In the genomic region with DNA sequence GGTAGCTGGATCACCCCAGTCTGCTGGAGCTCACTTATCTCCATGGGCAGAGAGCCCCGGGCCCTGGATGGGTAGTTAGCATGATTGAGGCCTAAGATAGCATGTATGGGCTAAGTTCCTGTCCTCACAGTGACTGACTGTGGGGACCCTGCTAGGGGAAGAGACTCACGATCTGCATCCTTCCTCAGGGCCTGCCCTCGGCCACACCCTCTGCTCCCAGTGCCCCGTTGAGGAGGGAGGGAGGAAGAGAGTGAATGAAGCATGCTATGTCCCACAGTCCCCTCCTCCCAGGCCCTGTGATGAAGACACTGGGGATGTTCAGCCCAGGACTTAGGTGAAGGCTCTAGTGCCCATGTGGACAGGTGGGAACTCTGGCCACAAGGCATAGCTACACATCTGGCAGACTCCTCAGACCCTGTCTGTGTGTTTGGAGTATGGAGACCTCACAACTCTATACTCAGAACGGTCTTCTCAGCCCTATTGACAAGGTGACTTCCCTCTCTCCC, we compare ENCODE assay signal across 9 mouse cellular contexts. TPM values are rescaled to one million over a fixed set of nuclear protein-coding genes. Genes with fewer than 3 reads are reported as not detected.
DNase-seq lines count a peak whose midpoint lies in the region; ATAC-seq and TF ChIP-seq lines count a peak whose summit lies in the region.
"Had no signal": no experiment of that assay in that cellular context is flagged by ENCODE, and none has a peak within 500 bp of the region (broad histone marks: within the 10 kb centered on the region; RNA-seq: fewer than 3 reads in every experiment).

No protein-coding gene starts in this region.

- H3K9ac ChIP-seq in hindbrain, embryonic 14.5 days, result no peak overlapping the region
- H3K9ac ChIP-seq in stomach, postnatal 0 days (ENCODE audit: low read length), result peak overlapping the region; percentile 77

- DNase-seq in hindbrain, embryonic 10.5 days (ENCODE audit: low spot score), result peak; percentile 2
- no peak for DNase-seq in hindbrain, embryonic 14.5 days (ENCODE audit: low spot score)
- DNase-seq in urinary bladder, adult 2 months (ENCODE audit: low spot score), result peak; percentile 18
- DNase-seq in urinary bladder, postnatal 10 days (ENCODE audit: low spot score), result no peak
- peak; percentile 19 for DNase-seq in limb, embryonic 10.5 days (ENCODE audit: low spot score)
- peak; percentile 11 for DNase-seq in stomach, postnatal 0 days (ENCODE audit: low spot score)
- DNase-seq in gastrocnemius, postnatal 10 days, result no peak
- DNase-seq in c-Kit-positive CD71-positive TER-119-positive erythroid progenitor cells, embryonic 14.5 days (ENCODE audit: low spot score), result no peak

- H3K4me2 ChIP-seq in hindbrain, embryonic 14.5 days (replicated peaks), result no peak overlapping the region; the same call in 1 of the 2 replicates
- H3K4me2 ChIP-seq in stomach, postnatal 0 days (replicated peaks; ENCODE audit: low read depth), result peak overlapping the region; percentile 68

- no peak for TF ChIP-seq CTCF in stomach, postnatal 0 days (IDR thresholded peaks at IDR 0.05; ENCODE audit: low read depth)

- no peak overlapping the region for H3K4me3 ChIP-seq in hindbrain, embryonic 10.5 days
- no peak overlapping the region for H3K4me3 ChIP-seq in hindbrain, embryonic 14.5 days (replicated peaks; ENCODE audit: low read length)
- no peak overlapping the region for H3K4me3 ChIP-seq in limb, embryonic 10.5 days
- H3K4me3 ChIP-seq in stomach, postnatal 0 days (ENCODE audit: low read depth, low read length), result peak overlapping the region; percentile 53

- H3K27ac ChIP-seq in hindbrain, embryonic 10.5 days, result no peak overlapping the region
- H3K27ac ChIP-seq in hindbrain, embryonic 14.5 days, result no peak overlapping the region
- no peak overlapping the region for H3K27ac ChIP-seq in limb, embryonic 10.5 days
- no peak overlapping the region for H3K27ac ChIP-seq in stomach, postnatal 0 days (replicated peaks)

- H3K27me3 ChIP-seq in hindbrain, embryonic 10.5 days (ENCODE audit: insufficient read depth, poor library complexity, severe bottlenecking), result no peaks in the 10 kb centered on the region; the same call in 1 of the 2 replicates
- no peaks in the 10 kb centered on the region for H3K27me3 ChIP-seq in hindbrain, embryonic 14.5 days (ENCODE audit: control insufficient read depth, insufficient read depth, low read length)
- no peaks in the 10 kb centered on the region for H3K27me3 ChIP-seq in limb, embryonic 10.5 days (ENCODE audit: low read depth, poor library complexity, severe bottlenecking)
- H3K27me3 ChIP-seq in stomach, postnatal 0 days (ENCODE audit: control insufficient read depth, insufficient read depth, low read length), result no peaks in the 10 kb centered on the region

- 63% methylated on average over 5 of the region's 5 CpGs for WGBS in hindbrain, embryonic 10.5 days
- 61% methylated on average over 5 of the region's 5 CpGs for WGBS in hindbrain, embryonic 14.5 days
- 58% methylated on average over 5 of the region's 5 CpGs for WGBS in limb, embryonic 10.5 days
- 32% methylated on average over 5 of the region's 5 CpGs for WGBS in stomach, postnatal 0 days

- ATAC-seq in hindbrain, embryonic 14.5 days (ENCODE audit: low FRiP score), result no peak
- no peak for ATAC-seq in stomach, postnatal 0 days (ENCODE audit: low FRiP score, low TSS enrichment)
- ATAC-seq: hindbrain, embryonic 16.5 days had no signal

- no peak for TF ChIP-seq EP300 in stomach, postnatal 0 days (optimal IDR thresholded peaks at IDR 0.05)

- H3K9me3 ChIP-seq in hindbrain, embryonic 10.5 days, result no peaks in the 10 kb centered on the region
- H3K9me3 ChIP-seq in hindbrain, embryonic 14.5 days (ENCODE audit: control insufficient read depth, low read length), result no peaks in the 10 kb centered on the region
- no peaks in the 10 kb centered on the region for H3K9me3 ChIP-seq in limb, embryonic 10.5 days (replicated peaks)
- no peaks in the 10 kb centered on the region for H3K9me3 ChIP-seq in stomach, postnatal 0 days (ENCODE audit: control insufficient read depth, low read length)

- peaks cover 22% of the 10 kb centered on the region for H3K4me1 ChIP-seq in hindbrain, embryonic 10.5 days (replicated peaks)
- H3K4me1 ChIP-seq in hindbrain, embryonic 14.5 days (replicated peaks; ENCODE audit: control insufficient read depth, insufficient read depth, low read length), result no peaks in the 10 kb centered on the region
- peaks cover 23% of the 10 kb centered on the region for H3K4me1 ChIP-seq in limb, embryonic 10.5 days
- no peaks in the 10 kb centered on the region for H3K4me1 ChIP-seq in stomach, postnatal 0 days (replicated peaks; ENCODE audit: control insufficient read depth, insufficient read depth)

- 0 out of 2 replicates have a peak, but pooled peaks cover 4% of the 10 kb centered on the region for H3K36me3 ChIP-seq in hindbrain, embryonic 10.5 days
- no peaks in the 10 kb centered on the region for H3K36me3 ChIP-seq in hindbrain, embryonic 14.5 days (replicated peaks; ENCODE audit: control insufficient read depth, insufficient read depth)
- H3K36me3 ChIP-seq in limb, embryonic 10.5 days, result no peaks in the 10 kb centered on the region
- peaks cover 8% of the 10 kb centered on the region; the same call in 1 of the 2 replicates for H3K36me3 ChIP-seq in stomach, postnatal 0 days (ENCODE audit: control insufficient read depth, insufficient read depth, low read length)

RNA-seq across cellular contexts. Expression of gene Col6a1, which starts 1.7 kb away (rescaled TPM):
- 11.4 and 12.6 TPM in 2 replicates for polyA plus RNA-seq in hindbrain, embryonic 10.5 days (2016; fragmentation: Nextera tagmentation; extraction: Ambion mirVana)
- 24.7 and 26.4 TPM in 2 replicates for polyA plus RNA-seq in hindbrain, embryonic 14.5 days (2014; fragmentation: Nextera tagmentation; extraction: Ambion mirVana)
- 412 and 521 TPM in 2 replicates for polyA plus RNA-seq in urinary bladder, adult 2 months (2012; rRNA removed)
- polyA plus RNA-seq in limb, embryonic 10.5 days (2016; fragmentation: Nextera tagmentation; extraction: Ambion mirVana), result 4.1 and 7.8 TPM in 2 replicates
- 169 and 175 TPM in 2 replicates for polyA plus RNA-seq in stomach, postnatal 0 days (2015; fragmentation: Nextera tagmentation; extraction: Ambion mirVana)
- 100 to 1,000 TPM; 336 to 400 TPM for total RNA-seq in gastrocnemius, postnatal 10 days (2021)

Comparison
In these comparisons a context has a peak if more than half of its experiments do, and no peak if none do; other contexts are left out.
1. DNase-seq: peak in hindbrain, embryonic 10.5 days (single experiment), urinary bladder, adult 2 months (single experiment), limb, embryonic 10.5 days (single experiment) and stomach, postnatal 0 days (single experiment); none in hindbrain, embryonic 14.5 days (single experiment), urinary bladder, postnatal 10 days (single experiment), gastrocnemius, postnatal 10 days (single experiment) and c-Kit-positive CD71-positive TER-119-positive erythroid progenitor cells, embryonic 14.5 days (single experiment).